ENCODE assay signal across 8 mouse cellular contexts in the genomic region with DNA sequence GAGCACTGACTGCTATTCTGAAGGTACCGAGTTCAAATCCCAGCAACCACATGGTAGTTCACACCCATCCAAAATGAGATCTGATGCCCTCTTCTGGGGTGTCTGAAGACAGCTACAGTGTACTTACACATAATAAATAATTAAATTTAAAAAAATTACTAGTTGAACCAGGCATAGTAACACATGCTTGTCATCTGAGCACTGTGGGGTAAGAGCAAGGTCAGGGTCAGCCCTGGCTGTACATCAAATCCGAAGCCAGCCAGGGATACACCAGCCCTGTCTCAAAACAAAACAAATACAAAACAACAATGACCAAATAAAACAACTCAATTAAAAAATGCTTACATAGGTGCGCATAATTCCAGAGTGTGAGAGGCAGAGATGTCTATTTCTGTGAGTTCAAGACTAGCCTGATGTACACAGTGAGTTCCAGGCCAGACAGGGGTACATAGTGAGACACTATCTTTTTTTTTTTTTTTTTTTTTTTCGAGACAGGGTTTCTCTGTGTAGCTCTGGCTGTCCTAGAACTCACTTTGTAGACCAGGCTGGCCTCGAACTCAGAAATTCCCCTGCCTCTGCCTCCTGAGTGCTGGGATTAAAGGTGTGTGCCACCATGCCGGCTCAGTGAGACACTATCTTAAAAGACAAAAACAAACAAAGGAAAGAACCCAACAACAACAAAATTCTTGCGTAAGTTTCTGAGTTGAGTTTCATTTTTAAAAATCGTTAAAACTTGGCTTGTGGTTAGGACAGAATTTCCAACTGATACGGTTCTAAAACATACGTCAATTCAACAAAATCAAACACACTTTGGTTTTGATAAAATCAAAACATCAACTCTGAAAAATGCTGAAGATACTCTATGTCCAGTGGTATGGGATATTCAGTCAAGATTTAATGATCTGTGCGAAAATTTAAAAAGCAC. TPM values are rescaled to one million over a fixed set of nuclear protein-coding genes. Genes with fewer than 3 reads are reported as not detected.
DNase-seq lines count a peak whose midpoint lies in the region; ATAC-seq and TF ChIP-seq lines count a peak whose summit lies in the region.

No protein-coding gene starts in this region.

- no peak for DNase-seq in layer of hippocampus, adult 2 months (ENCODE audit: low spot score in 2 of 2)
- no peak for DNase-seq in layer of hippocampus, adult 9-10 months (ENCODE audit: low spot score)
- no peak for DNase-seq in embryonic facial prominence, embryonic 10.5 days (ENCODE audit: low spot score)
- DNase-seq in intestine, embryonic 14.5 days (ENCODE audit: low spot score), result no peak
- DNase-seq in retina, embryonic 14.5 days (ENCODE audit: low spot score), result no peak
- DNase-seq in spleen, adult 12 weeks (ENCODE audit: low spot score), result no peak
- DNase-seq in Muller cell, postnatal 12 days (ENCODE audit: inconsistent ontology term), result no peak

- H3K4me2 ChIP-seq in intestine, embryonic 14.5 days (ENCODE audit: low read length), result peak overlapping the region; percentile 72
- peak overlapping the region; percentile 94 for H3K4me2 ChIP-seq in neural tube, embryonic 13.5 days

- no peak for ATAC-seq in intestine, embryonic 14.5 days (replicated peaks; ENCODE audit: low FRiP score, low TSS enrichment, low read depth)
- no peak for ATAC-seq in neural tube, embryonic 13.5 days (ENCODE audit: low read depth)

- H3K27ac ChIP-seq in layer of hippocampus, adult 2 months, result peak overlapping the region; percentile 100
- peak overlapping the region; percentile 100 for H3K27ac ChIP-seq in embryonic facial prominence, embryonic 10.5 days (replicated peaks)
- H3K27ac ChIP-seq in intestine, embryonic 14.5 days (ENCODE audit: low read depth), result peak overlapping the region; percentile 99
- H3K27ac ChIP-seq in neural tube, embryonic 13.5 days (replicated peaks), result peak overlapping the region; percentile 100

- peaks cover 27% of the 10 kb centered on the region for H3K36me3 ChIP-seq in embryonic facial prominence, embryonic 10.5 days (replicated peaks)
- peaks cover 5% of the 10 kb centered on the region; the same call in 1 of the 2 replicates for H3K36me3 ChIP-seq in intestine, embryonic 14.5 days (ENCODE audit: control insufficient read depth, insufficient read depth, low read length)
- H3K36me3 ChIP-seq in neural tube, embryonic 13.5 days, result peaks cover 16% of the 10 kb centered on the region; the same call in 1 of the 2 replicates

- WGBS in embryonic facial prominence, embryonic 10.5 days, result 88% methylated on average over 11 of the region's 11 CpGs
- 82% methylated on average over 11 of the region's 11 CpGs for WGBS in intestine, embryonic 14.5 days
- 88% methylated on average over 10 of the region's 11 CpGs for WGBS in neural tube, embryonic 13.5 days

- peak overlapping the region; percentile 82 for H3K4me3 ChIP-seq in layer of hippocampus, adult 2 months
- H3K4me3 ChIP-seq in embryonic facial prominence, embryonic 10.5 days, result peak overlapping the region; percentile 100
- peak overlapping the region; percentile 84 for H3K4me3 ChIP-seq in intestine, embryonic 14.5 days (ENCODE audit: low read depth, low read length)
- peak overlapping the region; percentile 98 for H3K4me3 ChIP-seq in neural tube, embryonic 13.5 days

- peak; percentile 28 for TF ChIP-seq CTCF in layer of hippocampus, adult 2 months (conservative IDR thresholded peaks at IDR 0.05)

- peaks cover 24% of the 10 kb centered on the region for H3K4me1 ChIP-seq in embryonic facial prominence, embryonic 10.5 days
- H3K4me1 ChIP-seq in intestine, embryonic 14.5 days (replicated peaks; ENCODE audit: control insufficient read depth, insufficient read depth, low read length), result peaks cover 6% of the 10 kb centered on the region
- H3K4me1 ChIP-seq in neural tube, embryonic 13.5 days (replicated peaks), result peaks cover 21% of the 10 kb centered on the region

- no peaks in the 10 kb centered on the region for H3K27me3 ChIP-seq in embryonic facial prominence, embryonic 10.5 days (replicated peaks; ENCODE audit: low read depth, poor library complexity, severe bottlenecking)
- H3K27me3 ChIP-seq in intestine, embryonic 14.5 days (replicated peaks; ENCODE audit: control insufficient read depth, insufficient read depth, low read length), result no peaks in the 10 kb centered on the region
- H3K27me3 ChIP-seq in neural tube, embryonic 13.5 days, result no peaks in the 10 kb centered on the region

- H3K9ac ChIP-seq in intestine, embryonic 14.5 days (ENCODE audit: low read length), result peak overlapping the region; percentile 95
- peak overlapping the region; percentile 98 for H3K9ac ChIP-seq in neural tube, embryonic 13.5 days

- no peaks in the 10 kb centered on the region for H3K9me3 ChIP-seq in embryonic facial prominence, embryonic 10.5 days
- H3K9me3 ChIP-seq in intestine, embryonic 14.5 days (ENCODE audit: control insufficient read depth, low read length), result no peaks in the 10 kb centered on the region
- no peaks in the 10 kb centered on the region for H3K9me3 ChIP-seq in neural tube, embryonic 13.5 days

RNA-seq across cellular contexts. Expression of a gene that starts 1.1 kb away (rescaled TPM):
- total RNA-seq in layer of hippocampus, adult 2 months (2021), result 10 to 100 TPM; 39.7 to 40.3 TPM
- polyA plus RNA-seq in embryonic facial prominence, embryonic 10.5 days (2016; fragmentation: Nextera tagmentation; extraction: Ambion mirVana), result 13.5 and 13.7 TPM in 2 replicates
- polyA plus RNA-seq in intestine, embryonic 14.5 days (2014; fragmentation: Nextera tagmentation; extraction: Ambion mirVana), result 8.5 and 9.5 TPM in 2 replicates
- 14.6 and 15.9 TPM in 2 replicates for polyA plus RNA-seq in neural tube, embryonic 13.5 days (2015; fragmentation: Nextera tagmentation; extraction: Ambion mirVana)

RNA-seq across cellular contexts. Expression of a gene that starts 24.5 kb away (rescaled TPM):
- total RNA-seq in layer of hippocampus, adult 2 months (2021), result 10 to 100 TPM; 43.6 to 48.8 TPM
- polyA plus RNA-seq in embryonic facial prominence, embryonic 10.5 days (2016; fragmentation: Nextera tagmentation; extraction: Ambion mirVana), result 77.7 and 79.9 TPM in 2 replicates
- 48.7 and 52.6 TPM in 2 replicates for polyA plus RNA-seq in intestine, embryonic 14.5 days (2014; fragmentation: Nextera tagmentation; extraction: Ambion mirVana)
- polyA plus RNA-seq in neural tube, embryonic 13.5 days (2015; fragmentation: Nextera tagmentation; extraction: Ambion mirVana), result 54.7 and 61.6 TPM in 2 replicates

RNA-seq across cellular contexts. Expression of a gene that starts 38.0 kb away (rescaled TPM):
- total RNA-seq in layer of hippocampus, adult 2 months (2021), result 10 to 100 TPM; 61.2 to 63.5 TPM
- polyA plus RNA-seq in embryonic facial prominence, embryonic 10.5 days (2016; fragmentation: Nextera tagmentation; extraction: Ambion mirVana), result 108 and 109 TPM in 2 replicates
- 93.6 and 99.6 TPM in 2 replicates for polyA plus RNA-seq in intestine, embryonic 14.5 days (2014; fragmentation: Nextera tagmentation; extraction: Ambion mirVana)
- polyA plus RNA-seq in neural tube, embryonic 13.5 days (2015; fragmentation: Nextera tagmentation; extraction: Ambion mirVana), result 77.5 and 91.5 TPM in 2 replicates

RNA-seq across cellular contexts. Expression of a gene that starts 45.0 kb away (rescaled TPM):
- not detected for total RNA-seq in layer of hippocampus, adult 2 months (2021)
- polyA plus RNA-seq in embryonic facial prominence, embryonic 10.5 days (2016; fragmentation: Nextera tagmentation; extraction: Ambion mirVana), result not detected in 2 replicates
- not detected in 2 replicates for polyA plus RNA-seq in intestine, embryonic 14.5 days (2014; fragmentation: Nextera tagmentation; extraction: Ambion mirVana)
- polyA plus RNA-seq in neural tube, embryonic 13.5 days (2015; fragmentation: Nextera tagmentation; extraction: Ambion mirVana), result not detected in 2 replicates

RNA-seq across cellular contexts. Expression of a gene that starts 53.0 kb away (rescaled TPM):
- 1 to 10 TPM; 2.7 to 3.4 TPM for total RNA-seq in layer of hippocampus, adult 2 months (2021)
- 5.8 and 7.4 TPM in 2 replicates for polyA plus RNA-seq in embryonic facial prominence, embryonic 10.5 days (2016; fragmentation: Nextera tagmentation; extraction: Ambion mirVana)
- 30.3 and 31.1 TPM in 2 replicates for polyA plus RNA-seq in intestine, embryonic 14.5 days (2014; fragmentation: Nextera tagmentation; extraction: Ambion mirVana)
- 3.9 and 5.4 TPM in 2 replicates for polyA plus RNA-seq in neural tube, embryonic 13.5 days (2015; fragmentation: Nextera tagmentation; extraction: Ambion mirVana)
